Mouse (Mus musculus): ENCODE data around the gene Mrap. TPM values are rescaled to one million over a fixed set of nuclear protein-coding genes. Genes with fewer than 3 reads are reported as not detected.

Mrap gene
- total and polyA plus RNA-seq, 3 experiments = not detected

GRCm38 (mm10) chr16:90726600-90727227, 11.3 kb upstream of the Mrap start:
- Histone ChIP-seq H3K9ac (ENCODE audit: insufficient read depth, low read depth) (peak overlapping the region; percentile 67), H3K4me1 (ENCODE audit: control insufficient read depth in 1 of 2, insufficient read depth in 2 of 2) (peaks cover 3 to 14% of the 10 kb centered on the region in 2 experiments; a peak in 2 of 4 replicates), H3K4me3 (replicated peaks in 1 of 3; ENCODE audit: low read depth in 2 of 3, low read length in 2 of 3, poor library complexity in 1 of 3) (peak overlapping the region; percentile 75 to 96 (median 88)), H3K36me3 (replicated peaks in 1 of 2; ENCODE audit: control insufficient read depth in 1 of 2, insufficient read depth in 1 of 2, low read length in 1 of 2) (peaks cover 13 to 39% of the 10 kb centered on the region in 2 experiments), H3K79me2 (replicated peaks; ENCODE audit: control insufficient read depth, extremely low read depth, insufficient read depth, poor library complexity, severe bottlenecking) (peaks cover 7% of the 10 kb centered on the region), H3K27ac (ENCODE audit: insufficient read depth, low read depth) (0 out of 2 replicates have a peak overlapping the region, but pooled peaks have one; percentile 2), H3K9me3 (replicated peaks; ENCODE audit: low read length) (peaks cover 22% of the 10 kb centered on the region), H3K4me2 (ENCODE audit: insufficient read depth, low read depth, poor library complexity, severe bottlenecking) (peak overlapping the region; percentile 91), H3K27me3 (replicated peaks) (no peaks in the 10 kb centered on the region)
- DNase-seq (ENCODE audit: extremely low read depth) = peak; percentile 34
- in situ Hi-C loops (cut with MboI; ENCODE audit: low pct_ligation_motif_present, low pct_unique_long_range_greater_than_20kb, low sequenced_read_pairs) (no loop called here), dilution Hi-C loops (cut with MboI; ENCODE audit: extremely low pct_ligation_motif_present, extremely low pct_unique_long_range_greater_than_20kb, low sequenced_read_pairs) (no loop called here)
- no peak for TF ChIP-seq PAX5 (IDR thresholded peaks at IDR 0.05; ENCODE audit: low read length)
- peak; percentile 43; the same call in 1 of the 2 replicates for TF ChIP-seq CHD1 (IDR thresholded peaks at IDR 0.05; ENCODE audit: low read depth, low read length)
- no peak for TF ChIP-seq POLR2AphosphoS2 (IDR thresholded peaks at IDR 0.05; ENCODE audit: low read depth, low read length)
- TF ChIP-seq ELF1 (IDR thresholded peaks at IDR 0.05; ENCODE audit: low read depth, low read length) = no peak
- no peak for TF ChIP-seq ZKSCAN1 (IDR thresholded peaks at IDR 0.05; ENCODE audit: borderline replicate concordance, low read depth, low read length)
- no peak; the same call in 1 of the 2 replicates for TF ChIP-seq MXI1 (IDR thresholded peaks at IDR 0.05; ENCODE audit: low read depth, low read length)
- peak; percentile 48; the same call in 1 of the 2 replicates for TF ChIP-seq ETS1 (conservative IDR thresholded peaks at IDR 0.05; ENCODE audit: low read depth, low read length)
- 0 out of 2 replicates have a peak, but pooled peaks have one; percentile 36 for TF ChIP-seq MAZ (IDR thresholded peaks at IDR 0.05; ENCODE audit: low read depth, low read length)
- no peak for TF ChIP-seq CTCF (conservative IDR thresholded peaks at IDR 0.05 in 1 of 2, IDR thresholded peaks at IDR 0.05 in 1 of 2; ENCODE audit: low read depth in 2 of 2, low read length in 2 of 2)
- TF ChIP-seq RCOR1 (conservative IDR thresholded peaks at IDR 0.05; ENCODE audit: low read depth, low read length) = no peak

GRCm38 (mm10) chr16:90727233-90728115, 10.5 kb upstream of the Mrap start, which contains the start of gene Mis18a:
Mis18a (minus strand) TSS chr16:90727404.
- peak within 1 kb of the TSS; percentile 91 for H3K4me2 ChIP-seq (ENCODE audit: insufficient read depth, low read depth, poor library complexity, severe bottlenecking)
- peaks cover 7% of the 10 kb centered on the region for H3K79me2 ChIP-seq (replicated peaks; ENCODE audit: control insufficient read depth, extremely low read depth, insufficient read depth, poor library complexity, severe bottlenecking)
- in situ Hi-C loops (cut with MboI; ENCODE audit: low pct_ligation_motif_present, low pct_unique_long_range_greater_than_20kb, low sequenced_read_pairs) (no loop called here), dilution Hi-C loops (cut with MboI; ENCODE audit: extremely low pct_ligation_motif_present, extremely low pct_unique_long_range_greater_than_20kb, low sequenced_read_pairs) (no loop called here)
- peaks cover 24% of the 10 kb centered on the region for H3K9me3 ChIP-seq (replicated peaks; ENCODE audit: low read length)
- TF ChIP-seq ZKSCAN1 (IDR thresholded peaks at IDR 0.05; ENCODE audit: borderline replicate concordance, low read depth, low read length) = no peak
- TF ChIP-seq E2F4 (IDR thresholded peaks at IDR 0.05; ENCODE audit: insufficient replicate concordance, low read depth, low read length) = peak; percentile 97
- peak; percentile 98 for TF ChIP-seq SIN3A (IDR thresholded peaks at IDR 0.05; ENCODE audit: low read length)
- TF ChIP-seq UBTF (IDR thresholded peaks at IDR 0.05; ENCODE audit: low read depth, low read length) = no peak
- TF ChIP-seq CHD2 (IDR thresholded peaks at IDR 0.05; ENCODE audit: low read length) = no peak
- peak; percentile 65; the same call in 1 of the 2 replicates for TF ChIP-seq MXI1 (IDR thresholded peaks at IDR 0.05; ENCODE audit: low read depth, low read length)
- TF ChIP-seq POLR2A (IDR thresholded peaks at IDR 0.05; ENCODE audit: low read depth, low read length) = peak; percentile 98
- peak; percentile 98 for TF ChIP-seq NRF1 (IDR thresholded peaks at IDR 0.05; ENCODE audit: low read depth, low read length)
- TF ChIP-seq IRF4 (IDR thresholded peaks at IDR 0.05; ENCODE audit: low read depth, low read length) = peak; percentile 39
- TF ChIP-seq RCOR1 (conservative IDR thresholded peaks at IDR 0.05; ENCODE audit: low read depth, low read length) = 0 out of 2 replicates have a peak, but pooled peaks have one; percentile 30
- TF ChIP-seq NELFE (IDR thresholded peaks at IDR 0.05; ENCODE audit: low read depth, low read length) = peak; percentile 98
- 0 out of 2 replicates have a peak, but pooled peaks have one; percentile 4 for TF ChIP-seq MAZ (IDR thresholded peaks at IDR 0.05; ENCODE audit: low read depth, low read length)
- TF ChIP-seq HCFC1 (IDR thresholded peaks at IDR 0.05; ENCODE audit: low read depth, low read length) = peak; percentile 79
- TF ChIP-seq ELF1 (IDR thresholded peaks at IDR 0.05; ENCODE audit: low read depth, low read length) = peak; percentile 96
- no peak for TF ChIP-seq EP300 (IDR thresholded peaks at IDR 0.05; ENCODE audit: low read length)
- TF ChIP-seq MAX (IDR thresholded peaks at IDR 0.05; ENCODE audit: low read length) = peak; percentile 67
- TF ChIP-seq JUN (IDR thresholded peaks at IDR 0.05; ENCODE audit: insufficient read depth, low read depth, low read length) = no peak
- TF ChIP-seq TBP (conservative IDR thresholded peaks at IDR 0.05; ENCODE audit: low read depth, low read length) = peak; percentile 80
- TF ChIP-seq POLR2AphosphoS2 (IDR thresholded peaks at IDR 0.05; ENCODE audit: low read depth, low read length) = peak; percentile 69; the same call in 1 of the 2 replicates
- TF ChIP-seq KAT2A (IDR thresholded peaks at IDR 0.05; ENCODE audit: insufficient replicate concordance, low read length) = 0 out of 2 replicates have a peak, but pooled peaks have one; percentile 55
- peak; percentile 82; the same call in 1 of the 2 replicates for TF ChIP-seq ZMIZ1 (IDR thresholded peaks at IDR 0.05; ENCODE audit: low read depth, low read length)
- no peak for TF ChIP-seq CTCF (conservative IDR thresholded peaks at IDR 0.05 in 1 of 2, IDR thresholded peaks at IDR 0.05 in 1 of 2; ENCODE audit: low read depth in 2 of 2, low read length in 2 of 2)
- peak within 1 kb of the TSS; percentile 75 to 96 (median 88) for H3K4me3 ChIP-seq (replicated peaks in 1 of 3; ENCODE audit: low read depth in 2 of 3, low read length in 2 of 3, poor library complexity in 1 of 3)
- peak; percentile 96 for DNase-seq (ENCODE audit: extremely low read depth)
- H3K27ac ChIP-seq (ENCODE audit: insufficient read depth, low read depth) = 0 out of 2 replicates have a peak within 1 kb of the TSS, but pooled peaks have one; percentile 2
- H3K4me1 ChIP-seq (ENCODE audit: control insufficient read depth in 1 of 2, insufficient read depth in 2 of 2) = peaks cover 3 to 14% of the 10 kb centered on the region in 2 experiments; a peak in 2 of 4 replicates
- no peaks in the 10 kb centered on the region for H3K27me3 ChIP-seq (replicated peaks)
- H3K9ac ChIP-seq (ENCODE audit: insufficient read depth, low read depth) = peak within 1 kb of the TSS; percentile 67
- peaks cover 11 to 31% of the 10 kb centered on the region in 2 experiments for H3K36me3 ChIP-seq (replicated peaks in 1 of 2; ENCODE audit: control insufficient read depth in 1 of 2, insufficient read depth in 1 of 2, low read length in 1 of 2)

Data from CH12.LX (cell line).